Mouse (Mus musculus) monocyte, adult 5-6 weeks (primary cell): ENCODE data around the gene Dedd. TPM values are rescaled to one million over a fixed set of nuclear protein-coding genes. Genes with fewer than 3 reads are reported as not detected.
A peak's percentile ranks its signal among the peaks of the same experiment; 100 is the strongest.
"Not testable (repeated sequence)": the region's sequence is repeated elsewhere in the genome, so short reads cannot be mapped to it uniquely, and the experiment has no call there.

ENCODE experiments used
- ATAC-seq: fragments of 153-309, 156-312 bp; replicated peaks from 2 replicates; pipeline ENCODE4 v1.8.0; 2017; ENCODE audit warnings: mild to moderate bottlenecking; ENCODE audit not compliant: low TSS enrichment, insufficient number of reproducible peaks, severe bottlenecking, poor library complexity, low FRiP score
- total RNA-seq: library from RNA; stranded (forward); fragments of 200-1000, 200-491, 200-594 nt; gene quantifications from 3 replicates; pipeline ENCODE4 v1.2.3, GENCODE M21; 2017

The Dedd gene
- total RNA-seq, 1 experiment from 2014 or later, result 12.6 TPM

DNA sequence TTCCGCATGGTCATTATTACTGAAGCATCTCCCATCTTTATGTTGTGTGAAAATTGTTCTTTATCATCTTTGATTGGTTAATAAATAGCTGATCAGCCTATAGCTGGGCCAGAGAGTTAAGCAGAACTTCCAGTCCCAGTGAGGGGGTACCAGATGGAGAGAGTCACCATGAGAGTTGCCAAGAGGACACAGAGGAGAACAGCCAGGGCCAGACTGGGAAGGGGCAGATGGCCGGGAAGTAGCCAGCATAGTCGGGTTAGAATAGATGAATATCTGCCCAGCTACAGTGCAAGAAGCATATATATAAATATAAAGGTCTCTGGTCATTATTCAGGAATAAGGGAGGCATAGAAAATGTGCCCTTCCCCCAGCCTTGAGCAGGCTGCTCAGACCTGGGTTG is 30.7 kb upstream of the Dedd start:
- no peak for ATAC-seq

GRCm38 (mm10) chr1:171306157-171306556 is 22.8 kb upstream of the Dedd start:
- ATAC-seq, result not testable (repeated sequence)

- ATAC-seq, result no peak
These were observed 19.6 kb upstream of the Dedd start for GRCm38 (mm10) chr1:171309321-171309720.

DNA sequence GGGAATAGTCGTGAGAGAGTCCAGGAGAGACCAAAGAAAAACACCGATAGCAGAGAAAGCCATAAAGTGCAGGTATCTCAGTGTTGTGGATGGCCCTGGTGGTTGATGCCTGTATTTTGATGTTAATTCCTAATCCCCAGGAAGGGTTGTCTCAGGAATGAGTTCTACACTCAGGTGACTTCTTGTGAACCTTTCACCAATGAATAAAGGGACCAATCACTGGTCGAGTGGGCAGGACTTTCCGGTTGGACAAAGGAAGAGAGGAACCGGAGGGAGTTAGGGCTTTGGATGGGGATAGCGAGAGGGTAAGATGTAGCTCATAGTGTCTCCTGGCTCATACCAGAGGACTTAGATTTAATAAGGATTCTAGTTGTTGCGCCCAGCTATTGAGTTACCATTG is 9.2 kb upstream of the Dedd start:
- ATAC-seq, result no peak

- ATAC-seq, result no peak
These were observed 8.8 kb upstream of the Dedd start for GRCm38 (mm10) chr1:171320151-171320550.

- 0 out of 2 replicates have a peak, but pooled peaks have one; percentile 50 for ATAC-seq
These were observed 7.5 kb upstream of the Dedd start for GRCm38 (mm10) chr1:171321415-171321814.

- peak; percentile 34; the same call in 1 of the 2 replicates for ATAC-seq
These were observed 6.9 kb upstream of the Dedd start for GRCm38 (mm10) chr1:171322012-171322411.

GRCm38 (mm10) chr1:171325571-171325970 is 3.4 kb upstream of the Dedd start:
- no peak for ATAC-seq

- not testable (repeated sequence) for ATAC-seq
These were observed 2.4 kb upstream of the Dedd start for GRCm38 (mm10) chr1:171326588-171326987.

DNA sequence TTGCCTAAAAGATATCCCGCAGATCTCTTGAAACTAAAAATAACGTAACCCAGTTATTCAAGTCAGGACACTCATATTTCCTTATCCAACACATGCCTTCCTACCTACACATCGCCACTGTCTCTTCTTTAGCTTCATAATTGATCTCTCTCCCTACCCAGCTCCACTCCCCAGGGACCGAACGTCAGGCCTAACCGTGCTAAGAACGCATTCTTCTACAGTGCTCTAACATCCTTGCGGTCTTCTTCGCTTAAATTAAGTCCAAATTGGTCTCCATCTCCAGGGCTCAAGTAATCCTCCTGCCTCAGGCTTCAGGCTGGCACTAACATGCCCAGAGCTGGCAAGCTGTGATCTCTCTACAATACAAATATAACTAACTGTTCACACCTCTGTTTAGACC is 701 bp upstream of the Dedd start:
- no peak for ATAC-seq

DNA sequence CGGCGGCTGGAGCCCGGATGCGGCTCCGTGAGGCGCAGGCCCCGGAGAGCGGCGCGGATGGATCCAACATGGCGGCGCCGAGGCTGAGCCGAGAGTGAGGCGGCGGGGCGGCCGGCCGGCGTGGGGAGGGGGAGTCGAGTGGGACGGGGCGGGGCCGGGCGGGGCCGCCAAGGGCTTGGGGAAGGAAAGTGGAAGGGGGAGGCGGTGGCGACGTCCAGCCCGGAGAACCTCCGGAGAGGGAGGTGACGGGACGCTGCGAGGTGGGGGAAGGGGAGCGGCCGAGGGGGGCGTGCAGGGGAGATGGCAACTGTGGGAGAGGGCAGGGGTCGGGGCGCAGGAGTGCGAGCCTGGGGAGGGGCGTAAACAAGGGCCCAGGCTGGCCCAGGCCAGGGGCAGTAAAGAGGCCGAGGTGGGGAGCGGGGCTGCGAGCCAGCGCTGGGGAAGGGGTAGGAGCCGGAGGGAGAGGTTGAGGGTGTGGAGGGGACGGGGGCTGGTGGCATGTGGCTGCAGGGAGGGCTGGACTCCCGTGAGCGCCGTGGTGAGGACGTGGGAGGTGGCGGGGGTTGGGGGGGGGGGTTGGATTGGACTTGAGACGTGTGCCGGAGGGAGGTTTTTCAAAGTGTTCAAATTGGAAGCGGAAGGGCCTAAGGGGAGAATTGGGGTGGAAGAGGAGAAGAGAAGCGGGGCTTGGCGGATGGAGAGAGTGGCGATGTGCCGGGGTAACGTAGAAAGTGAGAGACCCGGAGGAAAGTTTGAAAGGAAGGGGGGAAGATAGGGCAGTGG is 679 bp downstream of the Dedd start:
- ATAC-seq, result peak; percentile 28; the same call in 1 of the 2 replicates

DNA sequence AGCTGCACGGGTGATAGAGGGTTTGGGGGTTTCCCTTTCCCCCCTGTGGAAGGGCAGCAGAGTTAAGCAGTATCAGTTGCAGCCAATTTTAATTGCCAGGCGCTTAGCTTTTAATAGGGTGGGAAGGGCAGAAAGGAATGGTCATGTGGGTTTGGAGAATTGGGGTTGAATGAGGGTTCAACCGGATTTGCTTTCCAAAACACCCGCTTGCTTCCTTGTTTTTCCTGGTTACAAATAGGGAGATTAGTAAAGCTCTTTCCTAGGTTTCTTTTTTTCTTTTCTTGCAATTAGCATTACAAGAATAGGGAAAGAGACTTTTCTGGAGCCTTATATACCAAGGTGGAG is 1.2 kb downstream of the Dedd start:
- no peak for ATAC-seq

GRCm38 (mm10) chr1:171342262-171343207 is 13.6 kb downstream of the Dedd start:
- ATAC-seq, result no peak

GRCm38 (mm10) chr1:171343922-171344677 is 15.2 kb downstream of the Dedd start:
- ATAC-seq, result no peak

DNA sequence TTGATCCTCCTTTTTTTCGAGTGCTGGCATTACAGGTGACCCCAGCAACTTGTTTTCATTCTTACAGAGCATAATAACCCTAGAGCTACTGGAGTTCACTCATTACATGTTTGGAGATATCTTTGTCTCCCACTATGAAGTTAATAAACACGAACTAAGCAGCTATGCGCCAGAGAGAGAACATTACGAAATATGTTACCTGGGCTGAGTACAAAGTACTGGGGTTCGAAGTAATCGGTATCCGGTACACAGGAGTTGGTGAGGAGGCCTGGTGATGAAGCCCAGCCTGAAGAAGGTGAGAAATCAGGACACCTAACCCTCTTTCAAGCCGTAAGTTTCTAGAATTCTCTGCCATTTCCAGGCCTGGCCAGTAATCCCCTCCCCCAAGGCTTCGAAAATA is 15.8 kb downstream of the Dedd start:
- ATAC-seq, result 0 out of 2 replicates have a peak, but pooled peaks have one; percentile 34

GRCm38 (mm10) chr1:171345225-171346094 is 16.5 kb downstream of the Dedd start, which contains the start of the genes Nit1 and Pfdn2:
Gene Nit1, minus strand, starts transcription at chr1:171345646.
Gene Pfdn2, plus strand, starts transcription at chr1:171345670.
- ATAC-seq, result peak; percentile 94

GRCm38 (mm10) chr1:171346095-171346450 is 17.1 kb downstream of the Dedd start:
- peak; percentile 23 for ATAC-seq

DNA sequence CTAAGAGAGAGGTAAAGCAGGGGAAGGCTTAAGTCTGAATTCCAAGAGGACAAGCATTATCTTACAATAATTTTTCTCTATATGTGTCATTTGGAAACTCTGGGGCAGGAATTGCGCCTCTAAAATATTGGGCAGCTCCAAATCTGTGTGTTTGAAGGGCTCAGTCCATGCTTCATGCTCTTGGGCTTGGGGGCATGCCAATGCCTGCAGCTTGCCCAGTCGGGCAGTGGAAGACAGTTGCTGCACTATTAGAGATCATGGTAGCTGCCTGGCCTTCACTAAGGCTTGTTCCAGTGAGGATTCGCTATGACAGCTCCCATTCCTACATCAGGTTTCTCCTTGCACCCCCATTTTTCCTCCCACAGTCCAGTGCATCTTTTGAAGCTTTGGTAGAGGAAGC is 19.7 kb downstream of the Dedd start:
- no peak for ATAC-seq
